Mouse (Mus musculus): ENCODE measurements around the gene Scmh1. TPM values are rescaled to one million over a fixed set of nuclear protein-coding genes. Genes with fewer than 3 reads are reported as not detected.
"Not testable (repeated sequence)": the region's sequence is repeated elsewhere in the genome, so short reads cannot be mapped to it uniquely, and the experiment has no call there.

The Scmh1 gene
- total RNA-seq, 2 experiments from 2014 or later, result 82.9 to 91.5 TPM

GRCm38 (mm10) chr4:120387496-120387895 is 17.6 kb upstream of the Scmh1 start:
- DNase-seq (ENCODE audit: extremely low spot score in 1 of 2, low spot score in 2 of 2), result peak in 1 of 2 experiments; percentile 28
- intact Hi-C loops (cut with DNase I), result loop anchor here (5.0 kb wide), 2 partner anchors 125 to 295 kb away; no protein-coding TSS in a partner anchor

GRCm38 (mm10) chr4:120387968-120388367 is 17.1 kb upstream of the Scmh1 start:
- intact Hi-C loops (cut with DNase I), result loop anchor here (5.0 kb wide), 2 partner anchors 124 to 294 kb away; no protein-coding TSS in a partner anchor
- H3K4me3 ChIP-seq, result no peak overlapping the region
- H3K27ac ChIP-seq, result no peak overlapping the region
- no peak for TF ChIP-seq CTCF (IDR thresholded peaks at IDR 0.05)
- no peak for DNase-seq (ENCODE audit: extremely low spot score in 1 of 2, low spot score in 2 of 2)

More at GRCm38 (mm10) chr4:120387496-120387895, 17.6 kb upstream of the Scmh1 start:
- Histone ChIP-seq H3K4me3 (no peak overlapping the region), H3K27ac (no peak overlapping the region)
- TF ChIP-seq CTCF (IDR thresholded peaks at IDR 0.05), result peak; percentile 58

GRCm38 (mm10) chr4:120388998-120389542 is 16.0 kb upstream of the Scmh1 start:
- Histone ChIP-seq H3K27ac (no peak overlapping the region), H3K4me3 (no peak overlapping the region)
- intact Hi-C loops (cut with DNase I), result loop anchor here (5.0 kb wide), 2 partner anchors 123 to 293 kb away; no protein-coding TSS in a partner anchor
- no peak for TF ChIP-seq CTCF (IDR thresholded peaks at IDR 0.05)
- no peak for DNase-seq (ENCODE audit: extremely low spot score in 1 of 2, low spot score in 2 of 2)

- intact Hi-C loops (cut with DNase I), result loop anchor here (5.0 kb wide), 2 partner anchors 123 to 293 kb away; no protein-coding TSS in a partner anchor
- H3K27ac ChIP-seq, result no peak overlapping the region
- DNase-seq (ENCODE audit: extremely low spot score in 1 of 2, low spot score in 2 of 2), result no peak
- no peak for TF ChIP-seq CTCF (IDR thresholded peaks at IDR 0.05)
- no peak overlapping the region for H3K4me3 ChIP-seq
Measured at GRCm38 (mm10) chr4:120389546-120389945, 15.5 kb upstream of the Scmh1 start.

- Histone ChIP-seq H3K4me3 (no peak overlapping the region), H3K27ac (no peak overlapping the region)
- intact Hi-C loops (cut with DNase I), result no loop called here
- DNase-seq (ENCODE audit: extremely low spot score in 1 of 2, low spot score in 2 of 2), result no peak
- TF ChIP-seq CTCF (IDR thresholded peaks at IDR 0.05), result no peak
Measured at GRCm38 (mm10) chr4:120391591-120391990, 13.5 kb upstream of the Scmh1 start.

- intact Hi-C loops (cut with DNase I), result no loop called here
- DNase-seq (ENCODE audit: extremely low spot score in 1 of 2, low spot score in 2 of 2), result no peak
- Histone ChIP-seq H3K27ac (no peak overlapping the region), H3K4me3 (no peak overlapping the region)
- TF ChIP-seq CTCF (IDR thresholded peaks at IDR 0.05), result no peak
Measured at GRCm38 (mm10) chr4:120392341-120392740, 12.7 kb upstream of the Scmh1 start.

- TF ChIP-seq CTCF (IDR thresholded peaks at IDR 0.05), result no peak
- intact Hi-C loops (cut with DNase I), result no loop called here
- H3K27ac ChIP-seq, result no peak overlapping the region
- no peak for DNase-seq (ENCODE audit: extremely low spot score in 1 of 2, low spot score in 2 of 2)
- no peak overlapping the region for H3K4me3 ChIP-seq
Measured at GRCm38 (mm10) chr4:120392748-120393147, 12.3 kb upstream of the Scmh1 start.

GRCm38 (mm10) chr4:120400251-120400650 is 4.8 kb upstream of the Scmh1 start:
- DNase-seq (ENCODE audit: extremely low spot score in 1 of 2, low spot score in 2 of 2), result no peak
- no peak overlapping the region for H3K4me3 ChIP-seq

GRCm38 (mm10) chr4:120402105-120402504 is 3.0 kb upstream of the Scmh1 start:
- H3K27ac ChIP-seq; intact Hi-C loops (cut with DNase I); H3K4me3 ChIP-seq; DNase-seq (ENCODE audit: extremely low spot score in 1 of 2, low spot score in 2 of 2): not testable (repeated sequence)

More at GRCm38 (mm10) chr4:120400251-120400650, 4.8 kb upstream of the Scmh1 start:
- no peak overlapping the region for H3K27ac ChIP-seq
- intact Hi-C loops (cut with DNase I), result no loop called here
- no peak for TF ChIP-seq CTCF (IDR thresholded peaks at IDR 0.05)

- intact Hi-C loops (cut with DNase I), result no loop called here
- H3K4me3 ChIP-seq, result no peak overlapping the region; the same call in 1 of the 2 replicates
Measured at GRCm38 (mm10) chr4:120404247-120404646, 834 bp upstream of the Scmh1 start.

GRCm38 (mm10) chr4:120404778-120405143 is 320 bp upstream of the Scmh1 start:
- intact Hi-C loops (cut with DNase I), result no loop called here
- TF ChIP-seq CTCF (IDR thresholded peaks at IDR 0.05), result no peak
- peak overlapping the region; percentile 38 for H3K27ac ChIP-seq
- peak overlapping the region; percentile 94 for H3K4me3 ChIP-seq
- peak; percentile 27 to 28 for DNase-seq (ENCODE audit: extremely low spot score in 1 of 2, low spot score in 2 of 2)

More at GRCm38 (mm10) chr4:120404247-120404646, 834 bp upstream of the Scmh1 start:
- no peak for DNase-seq (ENCODE audit: extremely low spot score in 1 of 2, low spot score in 2 of 2)
- no peak for TF ChIP-seq CTCF (IDR thresholded peaks at IDR 0.05)
- H3K27ac ChIP-seq, result peak overlapping the region; percentile 38

GRCm38 (mm10) chr4:120405806-120406638 is 941 bp downstream of the Scmh1 start:
- DNase-seq (ENCODE audit: extremely low spot score in 1 of 2, low spot score in 2 of 2), result no peak
- H3K4me3 ChIP-seq, result peak overlapping the region; percentile 94
- peak overlapping the region; percentile 97 for H3K27ac ChIP-seq
- no peak for TF ChIP-seq CTCF (IDR thresholded peaks at IDR 0.05)
- intact Hi-C loops (cut with DNase I), result no loop called here
